In the genomic region with DNA sequence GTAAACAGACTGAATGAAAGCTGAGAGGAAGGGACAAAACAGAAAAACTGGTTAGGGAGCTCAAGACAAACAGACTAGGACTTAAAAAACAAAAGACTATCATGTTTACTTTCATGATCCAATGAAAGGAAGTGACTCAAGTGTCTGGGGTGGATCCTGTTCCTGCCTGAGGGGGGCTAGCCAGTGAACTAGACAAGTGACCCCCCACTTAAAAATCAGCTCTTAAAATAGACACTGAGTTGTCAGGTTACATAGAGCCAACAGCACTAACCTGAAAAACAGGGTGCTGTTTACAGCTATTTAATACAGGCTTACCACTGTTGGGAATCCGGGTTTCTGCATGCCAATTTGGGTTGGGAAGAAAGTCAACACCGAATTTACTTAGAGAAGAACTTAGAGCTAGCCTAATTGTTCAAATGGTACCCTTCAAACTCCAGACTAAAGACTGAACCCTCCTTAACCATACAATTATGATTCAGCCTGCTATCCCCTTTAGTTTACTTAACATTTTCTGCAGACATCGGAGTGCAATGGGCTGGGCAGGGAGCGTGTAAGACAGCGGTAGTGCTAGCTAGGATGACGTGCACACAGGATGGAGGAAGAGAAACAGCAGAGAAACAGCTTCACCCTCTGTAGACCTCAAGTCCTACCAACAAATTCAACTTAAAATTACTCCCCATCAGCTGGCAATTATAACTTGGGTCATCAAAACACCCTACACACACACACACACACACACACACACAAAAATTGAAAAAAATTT, we compare ENCODE assay signal across 8 mouse cellular contexts. TPM values are rescaled to one million over a fixed set of nuclear protein-coding genes. Genes with fewer than 3 reads are reported as not detected.
A peak's percentile ranks its signal among the peaks of the same experiment; 100 is the strongest.
DNase-seq lines count a peak whose midpoint lies in the region; ATAC-seq and TF ChIP-seq lines count a peak whose summit lies in the region.

No protein-coding gene starts in this region.

- no peak for TF ChIP-seq EP300 in liver, postnatal 0 days (IDR thresholded peaks at IDR 0.05; ENCODE audit: low read depth)

- H3K27ac ChIP-seq in heart, embryonic 16.5 days (ENCODE audit: low read length), result peak overlapping the region; percentile 97
- H3K27ac ChIP-seq in liver, postnatal 0 days (ENCODE audit: low read depth), result peak overlapping the region; percentile 100

- no peaks in the 10 kb centered on the region for H3K27me3 ChIP-seq in heart, embryonic 16.5 days (ENCODE audit: control insufficient read depth, insufficient read depth, low read length)
- H3K27me3 ChIP-seq in erythroblast, embryonic 14.5 days (ENCODE audit: control insufficient read depth), result no peaks in the 10 kb centered on the region
- no peaks in the 10 kb centered on the region for H3K27me3 ChIP-seq in liver, postnatal 0 days (ENCODE audit: insufficient read depth, low read length)

- WGBS in heart, embryonic 16.5 days, result 57% methylated on average over 6 of the region's 6 CpGs
- WGBS in liver, postnatal 0 days (ENCODE audit: insufficient replicate concordance), result 43% methylated on average over 6 of the region's 6 CpGs

- no peak for DNase-seq in heart, postnatal 4 days
- peak; percentile 54 for DNase-seq in CD4-positive, CD25-positive, alpha-beta regulatory T cell, adult 2 months (ENCODE audit: low read depth, low spot score)
- DNase-seq in liver, postnatal 0 days, result no peak
- DNase-seq in frontal cortex, postnatal 36 days (ENCODE audit: low spot score in 2 of 2), result no peak
- no peak for DNase-seq in embryo, embryonic 11 days
- DNase-seq in frontal cortex, postnatal 10 days (ENCODE audit: low spot score in 2 of 2), result no peak

- no peak for ATAC-seq in heart, embryonic 16.5 days (replicated peaks; ENCODE audit: extremely low read depth, insufficient read depth, low FRiP score)
- ATAC-seq in liver, postnatal 0 days, result no peak

- peaks cover 7% of the 10 kb centered on the region; the same call in 1 of the 2 replicates for H3K36me3 ChIP-seq in heart, embryonic 16.5 days (ENCODE audit: control insufficient read depth, insufficient read depth)
- H3K36me3 ChIP-seq in erythroblast, embryonic 14.5 days (ENCODE audit: control insufficient read depth), result peaks cover 60% of the 10 kb centered on the region
- peaks cover 14% of the 10 kb centered on the region for H3K36me3 ChIP-seq in liver, postnatal 0 days (replicated peaks; ENCODE audit: insufficient read depth, low read length)

- no peaks in the 10 kb centered on the region; the same call in 1 of the 2 replicates for H3K9me3 ChIP-seq in heart, embryonic 16.5 days (replicated peaks; ENCODE audit: control insufficient read depth, low read length)
- peaks cover 6% of the 10 kb centered on the region for H3K9me3 ChIP-seq in erythroblast, embryonic 14.5 days (ENCODE audit: control insufficient read depth, low read length)
- no peaks in the 10 kb centered on the region for H3K9me3 ChIP-seq in liver, postnatal 0 days (ENCODE audit: low read length)

- H3K9ac ChIP-seq in heart, embryonic 16.5 days (ENCODE audit: low read length), result no peak overlapping the region
- H3K9ac ChIP-seq in liver, postnatal 0 days (replicated peaks), result peak overlapping the region; percentile 97

- peak overlapping the region; percentile 92 for H3K4me2 ChIP-seq in heart, embryonic 16.5 days (ENCODE audit: low read depth, low read length)
- H3K4me2 ChIP-seq in liver, postnatal 0 days (ENCODE audit: low read depth, low read length), result peak overlapping the region; percentile 92

- no peak for TF ChIP-seq CTCF in liver, postnatal 0 days (IDR thresholded peaks at IDR 0.05; ENCODE audit: low read depth)

- H3K4me1 ChIP-seq in heart, embryonic 16.5 days (ENCODE audit: control insufficient read depth, insufficient read depth, low read length), result peaks cover 29% of the 10 kb centered on the region
- peaks cover 72% of the 10 kb centered on the region for H3K4me1 ChIP-seq in erythroblast, embryonic 14.5 days (ENCODE audit: control insufficient read depth)
- H3K4me1 ChIP-seq in liver, postnatal 0 days (ENCODE audit: insufficient read depth), result peaks cover 57% of the 10 kb centered on the region

- H3K4me3 ChIP-seq in heart, embryonic 16.5 days (ENCODE audit: low read length), result peak overlapping the region; percentile 99; the same call in 1 of the 2 replicates
- H3K4me3 ChIP-seq in erythroblast, embryonic 14.5 days (replicated peaks), result peak overlapping the region; percentile 94
- H3K4me3 ChIP-seq in liver, postnatal 0 days (ENCODE audit: low read depth, low read length), result peak overlapping the region; percentile 97

RNA-seq across cellular contexts. Expression of a gene that starts 2.3 kb away (rescaled TPM):
- polyA plus RNA-seq in heart, embryonic 16.5 days (2015; fragmentation: Nextera tagmentation; extraction: Ambion mirVana), result 14.1 and 15.1 TPM in 2 replicates
- 10 to 100 TPM; 34.9 to 36.8 TPM for total RNA-seq in heart, postnatal 4 days (2021)
- polyA plus RNA-seq in erythroblast, embryonic 14.5 days (2012), result 0.58 and 0.85 TPM in 2 replicates
- polyA plus RNA-seq in liver, postnatal 0 days (2015; fragmentation: Nextera tagmentation; extraction: Ambion mirVana), result 21.7 and 22.6 TPM in 2 replicates

RNA-seq across cellular contexts. Expression of a gene that starts 25.5 kb away (rescaled TPM):
- 0.71 and 1.2 TPM in 2 replicates for polyA plus RNA-seq in heart, embryonic 16.5 days (2015; fragmentation: Nextera tagmentation; extraction: Ambion mirVana)
- under 1 TPM; 0.43 to 0.57 TPM for total RNA-seq in heart, postnatal 4 days (2021)
- 0.11 and 0.19 TPM in 2 replicates for polyA plus RNA-seq in erythroblast, embryonic 14.5 days (2012)
- polyA plus RNA-seq in liver, postnatal 0 days (2015; fragmentation: Nextera tagmentation; extraction: Ambion mirVana), result 101 and 105 TPM in 2 replicates

RNA-seq across cellular contexts. Expression of a gene that starts 35.5 kb away (rescaled TPM):
- polyA plus RNA-seq in heart, embryonic 16.5 days (2015; fragmentation: Nextera tagmentation; extraction: Ambion mirVana), result 0.21 TPM in 1 of 2 replicates, not detected in the other
- 1 to 10 TPM; 1.6 to 4.0 TPM for total RNA-seq in heart, postnatal 4 days (2021)
- 0.11 TPM in 1 of 2 replicates, not detected in the other for polyA plus RNA-seq in erythroblast, embryonic 14.5 days (2012)
- not detected in 2 replicates for polyA plus RNA-seq in liver, postnatal 0 days (2015; fragmentation: Nextera tagmentation; extraction: Ambion mirVana)

RNA-seq across cellular contexts. Expression of a gene that starts 56.2 kb away (rescaled TPM):
- polyA plus RNA-seq in heart, embryonic 16.5 days (2015; fragmentation: Nextera tagmentation; extraction: Ambion mirVana), result 4.9 and 6.2 TPM in 2 replicates
- 10 to 100 TPM; 57.5 to 64.5 TPM for total RNA-seq in heart, postnatal 4 days (2021)
- 1.1 and 1.4 TPM in 2 replicates for polyA plus RNA-seq in erythroblast, embryonic 14.5 days (2012)
- polyA plus RNA-seq in liver, postnatal 0 days (2015; fragmentation: Nextera tagmentation; extraction: Ambion mirVana), result 1.7 TPM in 2 replicates

Comparison
In these comparisons a context has a peak if more than half of its experiments do, and no peak if none do; other contexts are left out.
1. RNA of a gene that starts 25.5 kb away (polyA plus RNA-seq): 101 to 105 TPM in liver, postnatal 0 days; 0.71 to 1.2 TPM in heart, embryonic 16.5 days and 0.11 to 0.19 TPM in erythroblast, embryonic 14.5 days; every median in the first group is over 10 times any median in the second.
2. Peak in every context shown above with its lines, with median percentiles within 50 percentile points of each other: H3K4me3 ChIP-seq.